Mouse (Mus musculus): Measurements from ENCODE around the gene Ly86.

- TF ChIP-seq POLR2A (IDR thresholded peaks at IDR 0.05; ENCODE audit: borderline replicate concordance, extremely low read depth, low read depth, low read length) (no peak), CTCF (IDR thresholded peaks at IDR 0.05; ENCODE audit: insufficient read depth, low read length) (no peak)
These were observed 37.0 kb upstream of the Ly86 start for GRCm38 (mm10) chr13:37308006-37308405.
